Mouse (Mus musculus): ENCODE results near the gene Hmgcl. TPM values are rescaled to one million over a fixed set of nuclear protein-coding genes. Genes with fewer than 3 reads are reported as not detected.

Hmgcl gene
- total RNA-seq, 2 experiments from 2014 or later = 53.2 to 62.3 TPM

DNA sequence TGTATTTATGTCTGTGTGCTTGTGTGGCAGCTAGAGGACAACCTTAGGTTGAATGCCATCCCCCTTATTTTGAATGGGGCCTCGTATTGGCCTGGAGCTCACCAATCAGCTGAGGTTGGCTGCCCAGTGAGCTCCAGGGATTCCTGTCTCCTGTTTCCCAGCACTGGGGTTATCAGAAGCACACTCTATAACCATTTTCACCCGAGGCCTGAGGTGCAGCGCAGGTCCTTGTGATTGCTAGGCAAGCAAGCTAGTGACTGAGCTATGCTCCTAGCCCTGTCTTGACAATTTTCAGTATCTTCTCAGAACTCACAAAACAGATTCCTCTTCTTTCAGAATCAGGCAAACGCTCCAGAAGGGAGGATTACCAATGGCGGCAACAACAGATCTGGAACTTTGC is 38.3 kb downstream of the Hmgcl start:
- DNase-seq (ENCODE audit: low spot score in 2 of 2) = no peak

DNA sequence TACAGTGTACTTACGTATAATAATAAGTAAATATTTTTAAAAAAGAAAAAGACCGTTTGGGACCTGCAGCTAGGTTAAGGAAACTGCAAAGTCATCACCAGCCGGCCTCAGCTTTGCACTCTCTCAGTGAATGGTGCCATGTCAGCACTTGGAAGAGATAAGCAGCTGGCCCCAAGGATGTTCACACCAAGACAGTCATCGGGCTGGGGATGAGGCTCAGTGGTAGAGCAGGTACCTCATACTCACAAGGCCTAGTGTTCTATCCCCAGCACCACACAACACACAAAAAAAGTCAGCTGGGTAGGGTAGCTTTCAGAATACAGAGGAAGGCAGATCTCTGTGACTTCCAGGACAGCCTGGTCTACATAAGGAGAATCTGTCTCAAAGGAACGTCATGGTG is 38.9 kb downstream of the Hmgcl start:
- no peak for DNase-seq (ENCODE audit: low spot score in 2 of 2)

DNA sequence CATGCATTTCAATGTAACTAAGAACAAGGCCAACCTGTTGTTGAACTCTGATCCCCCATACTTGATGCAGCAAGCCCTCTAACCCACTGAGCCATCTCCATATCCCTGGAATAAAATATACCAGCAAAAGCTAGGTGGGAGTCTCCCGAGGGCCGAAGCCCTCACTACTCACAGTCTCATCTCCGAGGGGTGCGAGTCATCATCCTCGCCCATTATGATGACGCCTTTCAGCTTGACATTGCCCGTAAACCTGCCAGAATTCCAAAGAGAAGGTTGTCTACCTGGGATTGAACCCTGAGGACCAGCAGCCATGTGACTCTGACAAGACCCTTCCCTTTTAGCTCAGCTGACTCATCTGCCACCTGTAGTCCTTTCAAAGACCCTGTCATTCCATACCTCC is 39.5 kb downstream of the Hmgcl start:
- DNase-seq (ENCODE audit: low spot score in 2 of 2) = no peak

DNA sequence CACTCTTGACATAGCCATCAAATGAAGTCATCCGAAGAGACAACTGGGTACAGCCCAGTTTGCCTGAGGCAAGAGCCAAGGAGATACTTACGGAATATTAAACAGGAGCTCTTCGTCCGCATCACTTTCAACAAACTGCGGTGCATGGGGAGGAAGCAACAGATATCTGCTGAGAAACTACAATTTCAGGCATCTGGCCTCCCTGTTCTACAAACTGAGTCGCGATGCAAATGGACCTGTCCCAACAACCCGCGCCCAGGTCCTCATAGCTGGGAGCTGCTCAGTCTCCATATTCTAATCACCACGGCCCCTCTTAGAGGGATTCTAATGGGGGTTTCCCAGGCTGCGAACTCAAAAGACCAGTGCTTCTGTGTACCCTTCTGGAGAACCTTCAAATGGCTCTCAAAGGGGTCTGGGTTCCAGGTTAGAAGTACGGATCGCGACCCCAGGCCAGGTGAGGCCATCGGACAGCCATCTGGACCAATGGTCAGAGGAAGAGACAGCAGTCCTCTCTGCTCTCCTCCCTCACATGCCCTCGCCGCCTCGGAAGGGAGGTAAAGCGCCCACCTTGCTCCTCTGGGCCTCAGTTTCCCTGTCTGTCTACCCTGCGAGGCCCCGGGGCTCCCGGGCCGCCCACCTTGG is 40.2 kb downstream of the Hmgcl start:
- DNase-seq (ENCODE audit: low spot score in 2 of 2) = no peak

DNA sequence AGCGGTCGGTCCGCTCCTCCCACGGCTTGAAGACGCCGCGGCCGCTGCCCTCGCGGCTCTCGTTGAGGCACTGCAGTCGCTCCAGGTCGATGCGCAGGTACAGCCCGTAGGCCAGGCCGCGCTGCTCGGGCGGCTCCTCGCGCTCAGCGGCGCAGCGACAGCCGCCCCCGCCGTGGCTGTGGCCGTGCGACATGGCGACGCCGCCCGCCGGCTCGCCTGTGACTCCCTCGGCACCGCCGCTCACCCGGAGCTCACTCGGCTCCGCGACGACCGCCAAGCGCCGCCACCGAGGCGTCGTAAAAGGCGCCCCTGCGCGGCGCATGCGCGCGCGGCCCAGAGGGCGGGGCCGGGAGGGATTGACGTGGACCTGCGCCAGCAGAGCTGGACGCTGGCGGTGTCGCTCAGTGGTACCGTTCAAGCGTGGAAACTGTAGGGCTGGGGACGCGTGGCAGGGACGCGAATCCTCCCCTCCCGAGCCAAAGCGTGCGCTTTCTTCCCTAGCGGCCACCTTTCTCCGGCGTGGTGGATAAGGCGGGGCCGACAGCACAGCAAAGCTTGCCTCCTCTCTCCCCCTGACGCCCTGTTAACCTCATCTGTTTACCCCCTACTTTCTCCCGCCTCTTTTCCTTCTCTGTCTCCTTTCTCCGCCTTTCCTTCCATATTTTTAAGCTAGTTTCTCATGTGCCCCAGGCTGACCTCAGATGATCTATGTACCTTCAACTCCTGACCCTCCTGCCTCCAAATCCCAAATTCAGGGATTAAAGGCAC is 40.9 kb downstream of the Hmgcl start, which contains the start of gene Pithd1:
Gene Pithd1 (minus strand): TSS at position 322 of the 768 bp plus-strand sequence.
- DNase-seq (ENCODE audit: low spot score in 2 of 2) = peak; percentile 91 to 94

DNA sequence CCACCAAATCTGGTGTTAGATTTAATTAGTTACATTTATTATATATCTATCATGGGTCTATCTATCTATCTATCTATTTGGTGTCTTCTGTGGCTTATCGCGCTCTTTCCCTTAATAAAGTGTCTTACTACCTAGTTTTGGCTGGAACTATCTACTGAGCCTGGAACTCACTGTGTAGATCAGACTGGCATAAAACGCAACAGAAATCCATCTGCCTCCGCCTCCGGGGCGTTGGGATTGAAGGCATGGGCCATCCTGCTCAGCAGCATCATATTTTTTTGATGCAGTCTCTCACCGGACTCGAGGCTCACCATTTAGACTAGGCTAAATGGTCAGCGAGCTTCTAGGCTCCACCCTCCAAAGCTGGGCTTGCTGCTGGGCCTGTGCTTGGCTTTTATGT is 41.5 kb downstream of the Hmgcl start:
- DNase-seq (ENCODE audit: low spot score in 2 of 2) = no peak

DNA sequence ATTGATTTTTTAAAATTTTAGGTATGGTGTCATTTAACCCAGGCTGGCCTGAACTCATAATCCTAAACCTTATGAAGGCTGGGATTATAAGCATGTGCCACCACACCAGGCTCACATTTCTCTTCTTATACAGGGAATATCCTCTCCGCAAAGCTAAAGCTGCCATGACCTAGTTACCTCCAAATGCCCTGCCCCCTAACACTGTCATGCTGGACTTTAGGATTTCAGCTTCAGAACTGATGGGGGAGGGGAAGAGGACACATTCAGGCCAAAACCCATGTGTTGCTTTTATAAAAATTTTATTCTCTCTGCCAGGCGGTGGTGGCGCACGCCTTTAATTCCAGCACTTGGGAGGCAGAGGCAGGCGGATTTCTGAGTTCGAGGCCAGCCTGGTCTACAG is 47.7 kb downstream of the Hmgcl start:
- DNase-seq (ENCODE audit: low spot score in 2 of 2) = no peak

DNA sequence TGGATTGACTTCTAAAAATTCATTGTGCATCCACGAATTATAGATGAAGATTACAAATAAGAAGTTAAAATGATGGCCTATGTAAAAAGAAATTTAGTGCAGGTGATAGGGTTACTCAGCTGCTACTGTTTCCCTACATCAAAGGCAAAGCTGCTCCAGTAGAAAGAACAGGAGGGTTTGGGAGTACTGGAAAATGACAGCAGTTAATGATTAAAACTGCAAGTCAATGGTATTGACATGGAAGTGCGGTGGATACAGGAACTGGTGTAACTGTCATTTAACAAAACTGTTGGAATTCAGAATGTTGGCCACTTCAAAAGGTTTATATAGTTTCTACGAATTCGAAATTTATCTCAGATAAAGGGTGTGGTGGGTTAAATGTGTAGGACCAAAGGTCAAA is 48.9 kb downstream of the Hmgcl start:
- DNase-seq (ENCODE audit: low spot score in 2 of 2) = no peak

DNA sequence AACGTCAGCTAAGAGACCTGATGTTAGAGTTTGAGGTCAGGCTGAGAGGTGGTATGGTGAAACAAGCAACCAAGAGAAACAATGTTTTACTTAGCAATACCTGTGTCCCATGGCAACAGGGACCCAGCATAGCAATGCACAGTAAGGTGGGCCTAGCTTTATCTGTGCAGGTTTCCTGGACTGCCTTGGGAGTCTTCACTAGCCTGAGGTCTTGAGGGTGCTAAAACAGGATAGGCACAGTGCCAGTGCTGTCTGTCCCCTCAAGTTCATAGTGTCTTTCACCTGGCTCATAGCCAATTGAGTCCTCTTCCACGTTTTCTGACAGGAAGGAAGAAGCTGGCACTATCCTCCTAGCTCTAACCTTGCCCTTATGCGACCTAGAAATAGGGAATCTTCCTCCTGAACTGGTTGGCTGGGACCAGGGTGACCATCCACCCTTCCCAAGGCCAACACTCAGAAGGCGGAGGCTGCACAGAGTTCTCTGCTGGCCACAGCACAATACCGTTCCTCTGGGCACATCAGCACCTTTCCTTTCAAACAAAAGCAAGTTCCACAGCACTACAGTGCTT is 57.9 kb downstream of the Hmgcl start:
- no peak for DNase-seq (ENCODE audit: low spot score in 2 of 2)

DNA sequence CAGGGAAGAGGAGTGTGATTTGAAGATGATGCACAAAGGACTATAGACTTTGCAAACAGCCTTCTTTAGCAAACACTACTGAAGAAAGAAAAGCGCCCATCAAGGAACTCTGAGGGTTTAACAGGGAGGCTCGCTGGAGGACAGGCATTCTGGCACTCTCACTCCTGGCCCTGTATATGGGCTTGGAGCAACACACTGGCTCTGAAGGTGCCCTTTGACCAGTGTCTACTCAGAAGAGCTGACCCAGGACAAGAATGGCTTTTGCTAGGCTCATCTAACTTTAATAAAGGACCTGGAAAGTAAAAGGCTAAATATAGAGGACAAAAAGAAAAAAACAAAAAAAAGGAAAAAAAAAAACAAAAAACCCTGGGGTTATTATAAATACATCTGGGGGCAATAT is 58.7 kb downstream of the Hmgcl start:
- no peak for DNase-seq (ENCODE audit: low spot score in 2 of 2)

DNA sequence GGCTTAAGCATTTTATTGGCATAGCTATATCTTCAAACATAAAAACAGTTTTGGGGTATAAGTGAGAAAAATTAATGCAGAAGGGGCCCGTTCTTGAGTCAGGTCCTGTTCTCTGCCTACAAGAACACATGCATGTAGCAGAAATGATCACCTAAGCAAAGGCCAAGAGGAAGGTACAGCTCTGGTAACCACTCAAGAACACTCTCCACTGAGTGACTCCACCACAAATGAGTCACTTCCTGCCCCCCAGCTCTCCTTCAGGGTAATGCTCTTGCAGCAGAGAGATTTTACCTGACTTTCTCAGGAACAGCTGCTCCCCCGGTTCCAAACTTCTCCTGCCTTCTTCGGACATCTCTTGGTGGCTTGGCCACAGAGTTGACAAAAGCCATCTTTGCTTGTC is 60.6 kb downstream of the Hmgcl start:
- DNase-seq (ENCODE audit: low spot score in 2 of 2) = no peak

DNA sequence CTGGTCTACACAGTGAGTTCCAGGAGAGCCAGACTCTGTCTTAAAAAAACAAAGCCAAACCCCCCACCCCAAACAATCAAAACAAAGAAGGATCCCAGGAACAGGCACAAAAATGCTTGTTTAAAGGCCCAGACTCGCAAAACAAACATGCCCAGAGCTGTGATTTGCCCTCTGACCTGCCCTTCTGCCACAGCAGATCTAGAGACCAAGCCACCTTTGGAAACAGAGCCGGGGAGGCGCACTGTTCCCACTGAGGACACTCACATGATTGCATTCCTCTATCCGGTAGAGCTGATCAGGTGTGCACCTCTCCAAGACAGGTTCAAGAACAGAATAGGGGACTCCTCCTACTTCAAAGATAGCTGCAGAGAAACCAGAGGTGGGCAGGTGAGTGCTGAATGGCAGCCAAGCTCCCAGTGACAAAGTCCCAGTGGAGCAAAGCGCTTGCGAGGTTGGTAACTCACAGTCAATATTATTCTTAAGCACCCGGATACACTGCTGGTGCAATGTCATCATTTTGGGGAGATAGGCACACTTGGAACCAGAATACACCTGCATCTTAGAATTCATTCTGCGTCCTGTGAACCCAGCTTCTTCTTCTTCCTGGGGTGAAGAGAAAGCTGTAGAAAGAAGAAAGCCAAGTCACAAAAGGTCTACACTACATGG is 62.7 kb downstream of the Hmgcl start:
- DNase-seq (ENCODE audit: low spot score in 2 of 2) = no peak

DNA sequence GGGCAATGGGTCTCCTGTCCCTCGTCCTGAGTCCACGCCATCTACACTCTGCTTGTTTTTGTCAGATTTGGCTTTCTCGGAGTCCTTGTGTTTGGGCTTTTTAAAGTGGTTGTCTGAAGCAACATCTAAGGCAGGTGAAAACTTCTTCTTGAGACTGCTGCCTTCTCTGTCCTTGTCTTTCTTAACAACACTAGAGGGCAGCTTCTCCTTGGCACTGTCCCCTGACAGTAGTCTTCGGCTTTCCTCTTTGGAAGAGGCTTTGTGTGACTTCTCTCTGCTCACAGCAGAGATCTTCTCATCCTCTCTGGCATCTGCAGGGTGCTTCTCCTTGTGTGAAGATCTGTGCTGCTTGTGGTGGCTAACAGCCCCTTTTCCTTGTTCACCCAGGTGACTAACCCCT is 64.3 kb downstream of the Hmgcl start:
- DNase-seq (ENCODE audit: low spot score in 2 of 2) = no peak

Other genes with a start within 250 kb of the Hmgcl start
- gene Il22ra1, start 218.3 kb upstream of the Hmgcl start, total RNA-seq (2021) = under 1 TPM; 0.10 to 0.36 TPM
- gene Myom3, start 186.7 kb upstream of the Hmgcl start, total RNA-seq (2021) = 1 to 10 TPM in 1 of 2 experiments, under 1 TPM in 1; 0.20 to 1.1 TPM
- gene Srsf10, start 90.7 kb upstream of the Hmgcl start, total RNA-seq (2021) = 100 to 1,000 TPM in 1 of 2 experiments, 10 to 100 TPM in 1; 95.5 to 115 TPM
- 100 to 1,000 TPM in 1 of 2 experiments, 10 to 100 TPM in 1; 89.4 to 111 TPM for gene Pnrc2, start 72.6 kb upstream of the Hmgcl start, total RNA-seq (2021)
- 1 to 10 TPM in 1 of 2 experiments, under 1 TPM in 1; 0.93 to 1.8 TPM for gene Cnr2, start 51.1 kb upstream of the Hmgcl start, total RNA-seq (2021)
- 100 to 1,000 TPM in 1 of 2 experiments, 10 to 100 TPM in 1; 95.5 to 101 TPM for gene Fuca1, start 25.7 kb upstream of the Hmgcl start, total RNA-seq (2021)
- 10 to 100 TPM; 18.2 to 43.2 TPM for gene Gale, start 17.3 kb downstream of the Hmgcl start, total RNA-seq (2021)
- gene Lypla2, start 26.2 kb downstream of the Hmgcl start, total RNA-seq (2021) = 10 to 100 TPM; 71.4 to 71.5 TPM
- gene Pithd1, start 40.8 kb downstream of the Hmgcl start, total RNA-seq (2021) = 10 to 100 TPM; 29.4 to 31.4 TPM
- 10 to 100 TPM; 41.4 to 41.7 TPM for gene Eloa, start 75.3 kb downstream of the Hmgcl start, total RNA-seq (2021)
- 100 to 1,000 TPM; 560 to 640 TPM for gene Rpl11, start 107.0 kb downstream of the Hmgcl start, total RNA-seq (2021)
- 10 to 100 TPM; 47.4 to 77.7 TPM for gene Id3, start 197.0 kb downstream of the Hmgcl start, total RNA-seq (2021)
- 1 to 10 TPM; 1.9 to 3.2 TPM for gene E2f2, start 225.9 kb downstream of the Hmgcl start, total RNA-seq (2021)